Mouse (Mus musculus) heart, postnatal 0 days (tissue): ENCODE measurements at regions not wholly inside any gene's neighbourhood (a gene's known extent, or its start where the extent isn't known, plus 50 kb on each side); places are given as distances from the start of the nearest gene placed in this dataset.

ENCODE experiments used
- CTCF ChIP-seq: IDR thresholded peaks from 2 replicates; pipeline ENCODE4 v1.5.1; 2016; ENCODE audit warnings: antibody characterized with exemption, control low read depth, low read depth
- EP300 ChIP-seq: IDR thresholded peaks from 2 replicates; pipeline ENCODE4 v1.6.1; 2016; ENCODE audit warnings: antibody characterized with exemption, low read depth

GRCm38 (mm10) chr3:39830488-39831056, 700.5 kb upstream of the Intu start:
- TF ChIP-seq EP300 (no peak), CTCF (no peak)
